Mouse (Mus musculus) right cerebral cortex, adult 18-20 months (tissue): ENCODE data around the gene Cdc42bpb.
A peak's percentile ranks its signal among the peaks of the same experiment; 100 is the strongest.

Experiments
- DNase-seq: peaks from one replicate; pipeline ENCODE4 v3.0.0; 2022; ENCODE audit warnings: mixed read lengths

Gene Cdc42bpb

DNA sequence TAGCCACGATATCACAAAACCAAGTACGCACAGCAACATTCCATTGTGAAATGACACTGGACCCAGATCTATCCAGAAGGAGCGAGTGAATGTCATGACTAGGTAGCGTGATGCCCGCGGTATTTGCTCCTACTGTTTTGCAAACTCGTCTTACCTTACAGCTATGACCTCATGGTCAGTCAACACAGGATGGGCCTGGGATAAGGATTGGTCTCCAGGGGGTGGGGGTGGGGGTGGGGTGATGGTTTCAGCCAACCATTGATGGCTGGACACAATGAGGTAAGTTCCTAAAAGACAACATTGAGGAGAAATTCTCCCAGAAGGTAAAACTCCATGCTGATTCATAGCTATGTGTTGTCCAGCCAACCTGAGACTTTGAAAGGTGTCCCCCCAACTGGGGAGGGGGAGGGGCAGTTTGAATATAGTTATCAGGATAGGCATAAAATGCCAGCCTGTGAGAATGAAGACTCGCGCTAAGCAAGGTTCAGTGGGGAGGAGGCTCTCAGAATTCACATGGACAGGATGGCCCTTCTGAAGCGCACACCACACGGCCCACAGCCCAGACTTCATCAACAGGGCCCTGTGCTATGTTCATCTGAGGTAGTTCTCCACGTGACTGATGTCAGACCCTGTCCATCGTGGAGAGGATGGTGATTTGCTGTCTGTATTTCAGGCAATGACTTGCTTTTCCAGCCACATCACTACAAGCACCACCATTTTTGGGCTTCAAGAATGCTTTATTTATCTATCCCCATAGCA, 8.5 kb upstream of the Cdc42bpb start:
- no peak for DNase-seq

DNA sequence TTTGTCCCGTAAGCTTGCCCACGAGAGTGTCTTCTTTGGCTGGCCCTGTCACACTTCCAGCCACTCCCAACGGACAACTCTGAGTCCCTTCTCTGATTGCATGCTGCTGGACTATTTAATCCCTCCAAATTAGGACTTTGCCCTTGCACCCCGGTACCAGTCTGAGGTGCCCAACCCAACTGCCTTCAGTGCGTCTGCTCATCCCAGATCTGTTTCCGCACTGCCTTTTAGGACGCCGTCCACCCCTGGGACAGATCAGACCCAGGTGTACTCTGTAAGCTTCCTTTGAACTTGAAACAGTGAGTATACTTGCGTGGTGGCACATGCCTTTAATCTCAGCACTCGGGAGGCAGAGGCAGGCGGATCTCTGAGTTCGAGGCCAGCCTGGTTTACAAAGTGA, 1.3 kb upstream of the Cdc42bpb start:
- no peak for DNase-seq

DNA sequence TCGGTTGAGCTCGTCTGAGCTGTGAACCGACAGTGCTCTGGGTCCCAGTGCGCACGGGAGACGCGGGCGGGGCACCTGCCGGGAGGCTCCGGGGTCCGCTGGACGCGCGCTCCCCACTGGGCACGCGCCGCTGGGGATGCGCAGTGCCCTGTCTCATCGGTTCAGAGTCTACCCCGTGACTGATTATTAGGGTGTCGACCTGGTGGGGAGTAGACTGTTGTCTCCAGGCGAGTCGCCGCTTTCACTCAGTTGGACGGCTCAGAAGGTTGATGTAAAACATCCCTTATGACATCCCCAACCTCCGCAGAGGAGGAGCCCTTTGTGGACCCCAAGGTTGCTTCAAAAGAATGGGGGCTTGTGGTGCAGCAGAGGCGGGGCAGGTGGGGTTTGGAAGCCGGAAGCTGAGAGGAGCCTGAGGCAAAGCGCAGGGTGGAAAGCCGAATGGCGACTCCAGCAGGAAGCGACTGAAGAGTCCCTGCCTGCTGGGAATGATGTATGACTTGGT, 520 bp upstream of the Cdc42bpb start:
- DNase-seq, result peak; percentile 46

DNA sequence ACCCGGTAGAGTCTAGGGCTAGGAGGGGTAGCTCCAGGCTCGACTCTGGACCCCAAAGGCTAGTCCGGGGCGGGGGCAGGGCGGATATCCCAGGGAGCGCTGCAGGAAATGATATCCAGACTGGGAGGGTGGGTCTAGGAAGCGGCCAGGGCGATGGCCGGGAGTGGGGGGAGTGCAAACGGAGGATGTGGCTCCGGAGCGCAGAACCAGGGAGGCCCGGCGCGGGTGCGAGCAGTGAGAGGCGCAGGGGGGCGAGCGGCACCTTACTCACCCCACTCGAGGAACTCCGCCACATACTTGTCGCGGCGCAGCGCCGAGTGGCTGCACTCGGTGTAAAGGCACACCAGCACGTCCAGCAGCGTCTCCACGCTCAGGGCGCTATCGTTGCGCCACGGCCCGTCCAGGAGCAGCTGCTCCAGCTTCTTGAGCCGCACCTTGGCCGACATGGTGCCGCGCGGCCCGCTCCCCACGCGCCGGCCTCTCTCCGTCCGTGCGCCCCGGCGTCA, 639 bp downstream of the Cdc42bpb start:
- DNase-seq, result peak; percentile 38

DNA sequence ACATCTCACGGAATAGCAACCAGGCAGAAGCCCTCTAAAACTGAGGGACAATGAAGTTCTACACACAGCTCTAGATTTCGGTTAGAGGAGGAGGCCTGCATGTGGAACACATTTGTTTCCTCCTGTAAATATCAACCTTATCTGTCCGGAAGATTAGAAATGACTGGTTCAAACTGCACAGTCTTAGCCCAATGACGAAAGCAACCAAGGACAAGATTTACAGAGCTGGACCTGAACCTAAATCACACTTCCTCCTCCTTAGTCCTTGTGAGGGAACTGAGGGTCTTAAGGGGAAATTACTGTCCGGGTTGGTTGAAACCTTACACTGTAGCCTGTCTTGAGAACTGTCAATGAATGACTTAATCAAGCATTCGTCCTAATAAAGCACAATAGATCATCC, 1.5 kb downstream of the Cdc42bpb start:
- DNase-seq, result no peak

DNA sequence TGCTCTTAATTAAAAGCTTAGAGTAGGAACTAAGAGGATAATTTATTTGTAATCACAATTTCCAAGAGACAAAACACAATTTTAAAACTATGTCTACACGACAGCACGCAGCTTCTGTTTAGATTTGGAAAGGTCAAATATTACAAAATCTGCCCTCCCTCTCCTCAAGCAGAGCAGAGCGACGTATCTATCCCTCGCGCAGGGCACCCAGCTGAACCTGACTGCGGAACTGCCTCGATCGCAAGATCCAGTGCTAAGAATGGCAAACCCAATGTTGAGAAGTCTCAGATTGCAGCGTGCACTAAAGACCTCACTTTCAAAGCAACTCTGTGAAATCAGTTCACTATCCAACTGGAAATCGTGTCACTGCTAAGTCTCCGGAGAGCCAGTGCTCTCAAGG, 2.0 kb downstream of the Cdc42bpb start:
- no peak for DNase-seq

DNA sequence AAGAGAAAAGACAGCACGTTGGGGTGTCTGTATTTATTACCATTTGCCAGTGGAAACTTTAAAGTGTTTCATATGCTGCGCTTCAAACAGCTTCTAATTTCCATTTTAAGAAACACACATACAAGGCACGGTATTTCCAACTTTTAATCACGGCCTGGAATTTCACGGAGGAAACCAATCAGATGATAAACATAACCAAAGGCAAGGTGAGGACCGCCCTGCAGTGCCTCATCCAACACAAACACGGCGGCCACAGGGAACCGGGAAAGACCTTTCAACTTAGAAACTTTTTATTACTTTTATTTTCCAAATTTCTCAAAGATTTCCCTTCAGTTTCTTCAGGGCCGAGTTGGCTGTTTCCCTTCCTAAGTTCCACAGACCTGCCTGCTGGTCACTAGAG, 2.8 kb downstream of the Cdc42bpb start:
- no peak for DNase-seq

DNA sequence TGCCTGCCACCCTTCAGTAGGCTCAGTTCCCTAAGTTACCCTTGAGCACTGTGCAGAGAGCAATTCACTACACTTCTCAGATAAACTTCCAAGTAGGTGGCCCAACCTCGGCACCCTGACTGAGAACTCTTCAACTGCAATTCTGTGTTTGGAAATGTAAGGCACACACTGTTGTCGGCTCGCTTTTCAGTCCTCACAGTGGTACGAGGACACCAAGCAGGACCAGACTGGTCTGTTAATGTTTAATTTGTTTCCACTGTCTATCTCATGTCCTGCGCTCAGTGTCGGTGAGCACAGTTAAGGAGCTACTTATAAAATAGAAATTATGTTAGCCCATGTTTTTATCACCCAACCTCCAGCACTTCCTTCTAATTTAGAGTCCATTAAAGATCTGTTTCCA, 4.1 kb downstream of the Cdc42bpb start:
- no peak for DNase-seq

DNA sequence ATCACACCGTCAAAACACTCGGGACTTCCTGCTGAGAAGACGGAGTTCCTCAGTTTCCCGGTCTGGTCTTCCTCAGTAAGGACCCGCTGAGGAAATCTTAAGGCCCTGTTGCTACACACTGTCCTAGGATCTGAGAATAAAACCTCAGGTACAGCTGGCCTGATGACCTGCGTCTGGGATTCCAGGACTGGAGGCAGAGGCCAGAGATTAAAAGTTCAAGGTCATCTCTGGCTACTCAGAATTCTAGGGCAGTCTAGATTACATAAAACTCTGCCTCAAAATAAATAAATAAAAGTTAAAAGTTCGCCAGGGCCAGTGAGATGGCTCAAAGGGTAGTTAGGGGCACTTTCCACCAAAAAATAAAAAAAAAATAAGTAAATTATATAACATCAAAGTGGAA, 5.6 kb downstream of the Cdc42bpb start:
- DNase-seq, result no peak

DNA sequence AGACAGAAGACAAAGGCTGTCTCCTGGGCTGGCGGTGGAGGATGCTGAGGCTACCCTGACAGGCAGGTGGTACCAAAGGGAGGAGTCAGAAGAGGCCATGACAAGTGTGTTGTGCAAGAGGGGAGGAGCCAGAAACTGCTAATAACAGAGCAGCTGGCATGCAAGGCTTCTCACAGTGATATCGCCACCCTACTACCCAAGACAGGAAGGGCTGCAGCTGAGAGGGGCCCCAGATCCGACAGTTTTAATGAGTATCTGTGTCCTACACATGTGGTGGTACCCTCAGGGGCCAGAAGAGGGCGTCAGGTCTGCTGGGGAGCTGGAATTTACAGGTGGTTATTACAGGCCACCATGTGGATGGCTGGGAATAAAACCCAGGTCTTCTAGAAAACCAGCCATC, 7.3 kb downstream of the Cdc42bpb start:
- no peak for DNase-seq

DNA sequence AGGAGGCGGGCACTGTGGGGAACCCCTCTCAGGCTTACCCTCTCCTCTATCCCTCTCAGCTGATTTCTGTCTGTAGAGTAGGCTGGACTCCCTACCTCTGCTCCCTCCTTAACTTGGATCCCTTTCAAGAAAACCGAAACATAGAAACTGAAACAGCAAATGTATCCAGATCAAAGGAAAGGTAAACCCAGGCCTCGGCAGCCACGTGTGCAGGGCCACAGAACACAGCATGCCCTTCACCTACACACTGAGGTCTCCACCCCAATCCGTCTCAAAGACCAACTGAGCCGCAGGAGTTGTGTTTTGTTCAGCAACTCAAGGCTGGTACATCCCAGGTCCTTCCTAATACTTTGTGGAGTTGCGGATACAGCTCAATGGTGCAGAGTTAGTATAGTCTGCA, 10.5 kb downstream of the Cdc42bpb start:
- no peak for DNase-seq

DNA sequence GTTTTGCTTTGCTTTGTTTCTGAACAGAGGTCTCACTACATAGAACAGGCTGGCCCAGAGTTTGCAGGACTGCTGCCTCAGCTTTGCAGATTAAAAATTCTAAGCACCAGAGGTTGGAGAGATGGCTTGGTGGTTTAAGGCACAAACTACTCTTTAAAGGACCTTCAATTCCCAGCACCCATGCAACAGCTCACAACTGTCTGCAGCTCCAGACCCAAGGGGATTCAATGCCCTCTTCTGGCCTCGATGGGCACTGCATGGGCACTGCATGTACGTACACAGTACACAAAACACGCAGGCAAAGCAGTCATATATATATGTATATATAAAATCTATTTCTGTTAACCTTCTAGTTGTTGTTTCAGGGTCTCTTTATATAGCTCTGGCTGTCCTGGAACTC, 13.3 kb downstream of the Cdc42bpb start:
- no peak for DNase-seq

DNA sequence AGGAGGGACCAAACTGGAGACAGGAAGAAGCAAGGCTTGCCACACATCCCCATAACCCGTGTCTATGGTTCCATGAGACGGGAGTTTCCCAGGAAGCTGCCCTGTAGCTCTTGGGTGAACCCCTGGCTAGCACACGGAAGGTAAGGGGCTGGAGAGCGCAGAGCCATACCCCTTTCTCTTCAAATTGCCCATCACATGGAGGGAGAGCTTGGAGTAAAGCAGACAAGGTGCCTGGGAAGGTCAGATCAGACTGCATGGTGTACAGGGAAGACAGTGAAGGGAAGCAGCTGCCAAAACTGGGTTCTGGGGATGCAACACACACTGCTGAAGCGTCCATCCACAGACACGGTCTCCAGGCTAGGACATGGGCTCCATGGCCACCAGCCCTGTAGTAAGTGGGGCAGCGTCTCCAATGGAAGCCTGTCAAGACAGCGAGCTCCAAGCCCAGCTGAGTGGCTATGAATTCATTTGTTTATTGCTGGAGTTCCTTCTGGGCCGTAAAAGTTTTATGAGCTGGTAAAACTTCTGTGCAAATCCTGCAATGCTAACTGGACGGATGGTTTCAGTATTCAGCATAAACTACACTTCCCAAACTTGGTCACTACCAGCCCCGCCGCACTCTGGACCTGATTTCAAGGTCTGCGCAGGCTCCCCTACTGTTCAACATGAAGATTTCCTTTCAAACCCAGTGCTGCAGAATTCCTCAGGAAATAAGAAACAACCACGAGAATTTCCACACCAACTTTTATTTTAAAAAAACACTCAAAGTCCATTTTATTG, 16.0 kb downstream of the Cdc42bpb start:
- no peak for DNase-seq

DNA sequence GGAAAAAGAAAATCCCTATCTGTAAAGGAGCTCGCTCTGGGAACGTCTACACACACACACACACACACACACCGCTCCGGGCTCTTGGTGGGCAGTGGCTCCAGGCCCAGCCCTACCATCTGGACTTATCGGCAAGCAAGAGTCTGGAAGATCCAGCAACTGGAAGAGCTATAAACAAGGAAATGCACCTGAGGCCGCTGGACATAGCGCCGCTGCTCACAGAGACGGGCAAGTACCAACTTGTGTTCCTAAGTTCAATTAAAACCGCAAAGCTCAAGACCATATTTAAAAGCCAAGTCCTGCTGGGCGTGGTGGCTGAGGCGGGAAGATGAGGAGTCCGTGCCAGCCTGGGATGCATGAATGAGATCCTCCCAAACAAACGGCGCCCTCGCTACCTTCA, 16.8 kb downstream of the Cdc42bpb start:
- no peak for DNase-seq

DNA sequence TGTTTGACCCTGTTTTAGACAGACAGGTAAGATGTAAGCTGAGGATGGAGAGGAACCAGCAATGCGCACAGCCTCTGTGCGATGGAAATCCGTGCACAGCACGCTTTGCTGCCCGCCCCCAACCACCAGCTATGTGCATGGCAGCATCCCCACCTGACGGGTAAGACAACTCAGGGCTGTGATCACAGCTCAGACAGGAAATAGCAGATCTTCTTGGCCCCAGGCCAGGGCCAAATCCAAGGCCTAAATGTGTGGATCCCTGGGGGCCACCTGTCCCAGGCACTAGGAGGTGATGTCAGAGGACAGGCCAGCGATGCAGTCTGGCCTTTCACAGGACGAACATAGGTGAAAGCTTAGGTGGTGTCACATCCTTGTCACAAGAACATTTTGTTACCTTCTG, 21.3 kb downstream of the Cdc42bpb start:
- peak; percentile 35 for DNase-seq

DNA sequence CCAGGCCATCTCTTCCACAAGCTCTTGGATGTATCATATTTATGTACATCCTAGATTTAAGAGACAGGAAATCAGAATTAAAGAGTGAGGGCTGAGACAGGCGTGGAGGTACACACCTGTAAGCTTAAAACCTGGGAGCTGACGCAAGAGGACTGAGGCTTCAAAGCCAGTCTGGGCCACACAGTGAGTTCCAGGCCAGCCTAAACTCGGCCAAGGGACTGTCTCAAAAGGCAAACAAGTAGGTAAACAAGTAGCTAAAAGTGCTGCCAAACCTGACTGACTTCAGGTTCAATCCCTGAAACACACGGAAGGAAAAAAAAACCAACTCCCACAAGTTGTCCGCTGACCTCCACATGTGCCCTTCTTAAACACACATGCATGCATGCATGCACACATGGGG, 23.4 kb downstream of the Cdc42bpb start:
- no peak for DNase-seq

DNA sequence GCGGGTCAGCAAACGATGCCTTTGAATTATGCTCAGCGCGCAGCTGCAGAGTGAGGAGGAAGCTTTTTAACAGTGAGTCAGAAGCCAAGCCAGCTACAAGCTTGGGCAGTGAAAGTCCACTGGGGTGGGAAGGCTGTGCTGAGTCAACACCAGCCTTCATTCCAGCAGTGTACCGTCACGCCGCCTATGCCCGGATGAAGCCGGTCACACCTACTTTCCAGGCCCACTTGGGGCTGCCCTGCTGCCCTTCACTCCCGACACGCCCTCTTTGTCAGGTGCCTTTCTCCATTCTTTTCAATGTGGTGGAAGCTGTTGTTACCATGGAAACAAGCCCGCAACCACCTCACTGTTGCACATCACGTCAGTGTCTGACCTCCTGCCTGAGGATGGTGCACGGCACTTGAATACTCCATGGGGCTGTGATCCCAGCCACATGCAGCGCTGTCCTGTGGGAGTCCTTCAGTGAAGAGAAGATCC, 24.0 kb downstream of the Cdc42bpb start:
- DNase-seq, result no peak

DNA sequence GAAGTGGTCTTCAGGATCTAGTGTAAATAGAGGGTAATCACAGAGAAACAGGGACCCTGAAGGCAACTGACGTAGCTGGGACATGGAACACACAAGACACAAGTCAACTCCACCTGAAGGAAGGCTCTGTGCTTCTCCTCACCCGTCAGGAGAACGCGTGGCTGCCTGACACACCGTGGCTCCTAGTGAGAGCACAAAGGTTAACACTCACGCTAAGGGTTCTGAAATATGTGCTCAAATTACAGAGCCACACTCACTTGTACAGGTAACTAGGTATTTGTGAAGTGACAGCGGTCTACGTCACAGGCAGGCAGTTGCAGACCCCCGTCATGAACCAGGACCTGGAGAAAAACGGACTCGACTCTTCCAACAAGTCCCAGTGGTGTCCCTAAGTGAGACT, 24.5 kb downstream of the Cdc42bpb start:
- DNase-seq, result no peak

DNA sequence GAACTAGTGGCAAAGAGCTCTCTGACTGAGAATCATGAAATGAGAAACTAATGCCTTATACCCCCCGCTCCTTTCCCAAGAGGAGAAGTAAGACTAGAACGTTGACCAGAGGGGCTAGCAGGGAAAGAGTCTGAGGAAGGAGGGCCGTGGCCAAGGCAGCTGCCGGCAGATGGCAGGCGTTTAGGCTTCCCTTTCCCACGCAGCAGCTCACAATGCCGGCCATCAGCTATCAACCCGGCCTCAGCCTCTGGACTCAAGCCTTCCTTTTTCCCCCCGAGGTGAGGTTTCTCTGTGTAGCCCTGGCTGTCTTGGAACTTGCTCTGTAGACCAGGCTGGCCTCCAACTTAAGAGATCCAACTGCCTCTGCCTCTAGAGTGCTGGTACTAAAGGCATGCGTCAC, 25.0 kb downstream of the Cdc42bpb start:
- no peak for DNase-seq

DNA sequence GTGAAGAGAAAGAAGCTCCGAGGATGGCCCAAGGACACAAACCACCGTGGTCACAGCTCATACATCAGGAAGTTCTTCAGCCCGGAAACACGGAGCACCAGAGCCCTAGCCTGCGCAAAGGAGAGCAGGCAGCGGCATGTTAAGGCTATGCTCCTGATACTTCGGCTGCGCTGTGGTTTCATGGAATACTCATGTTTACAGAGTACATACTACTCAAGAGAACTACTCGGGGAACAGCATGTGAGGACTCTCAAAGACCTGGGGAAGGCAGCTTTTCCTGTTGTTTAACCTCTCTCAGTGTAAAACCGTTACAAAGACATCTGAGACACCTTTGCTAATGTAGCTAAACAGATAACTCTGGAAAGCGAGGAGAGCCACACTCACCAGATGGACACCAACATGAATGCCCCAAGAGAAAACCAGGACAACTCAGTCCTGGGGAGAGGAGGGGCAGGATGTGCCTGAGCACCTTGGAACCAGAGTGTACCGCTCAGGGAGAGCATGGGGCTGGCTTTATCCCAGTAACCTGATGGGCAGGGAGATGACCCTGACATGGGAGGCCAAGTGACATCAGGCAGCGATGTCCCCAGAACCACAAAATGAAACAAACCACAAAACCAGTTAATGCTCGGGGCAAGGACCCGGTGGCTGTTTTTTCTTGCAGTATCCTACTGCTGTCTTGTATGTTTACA, 27.8 kb downstream of the Cdc42bpb start:
- DNase-seq, result no peak

DNA sequence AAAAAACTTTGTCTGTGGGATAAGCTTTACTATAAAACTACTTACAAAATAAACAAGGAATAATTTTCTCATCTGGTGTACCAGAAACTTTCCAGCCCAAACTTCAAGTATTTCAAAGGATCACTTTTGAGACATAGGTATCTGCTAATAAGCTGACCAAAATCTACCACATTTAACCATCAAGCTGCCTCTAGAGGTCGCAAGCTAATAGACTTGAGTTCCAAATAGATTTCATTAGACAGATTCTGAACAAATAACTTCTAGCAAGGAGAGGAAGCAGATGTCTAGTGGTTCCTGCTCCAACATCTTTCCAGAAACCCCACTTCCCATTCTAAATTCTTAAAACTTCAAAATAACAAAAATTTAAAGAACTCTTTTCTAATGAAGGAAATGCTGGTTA, 33.6 kb downstream of the Cdc42bpb start:
- no peak for DNase-seq

DNA sequence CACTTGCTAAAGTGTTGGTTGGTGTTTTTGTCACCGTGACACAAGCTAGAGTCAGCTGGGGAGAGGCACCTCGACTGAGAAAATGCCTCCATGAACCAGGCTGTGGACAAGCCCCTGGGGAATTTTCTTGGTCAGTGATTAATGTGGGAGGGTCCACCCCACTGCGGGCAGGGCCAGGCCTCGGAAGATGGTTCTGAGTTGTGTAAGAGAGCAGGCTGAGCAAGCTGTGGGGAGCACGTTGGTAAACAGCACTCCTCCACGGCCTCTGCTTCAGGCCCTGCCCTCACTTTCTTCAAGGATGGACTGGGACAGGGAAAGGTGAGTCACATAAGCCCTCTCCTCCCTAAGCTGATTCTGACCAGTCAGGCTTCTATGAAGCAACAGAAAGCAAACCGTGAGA, 36.8 kb downstream of the Cdc42bpb start:
- no peak for DNase-seq

DNA sequence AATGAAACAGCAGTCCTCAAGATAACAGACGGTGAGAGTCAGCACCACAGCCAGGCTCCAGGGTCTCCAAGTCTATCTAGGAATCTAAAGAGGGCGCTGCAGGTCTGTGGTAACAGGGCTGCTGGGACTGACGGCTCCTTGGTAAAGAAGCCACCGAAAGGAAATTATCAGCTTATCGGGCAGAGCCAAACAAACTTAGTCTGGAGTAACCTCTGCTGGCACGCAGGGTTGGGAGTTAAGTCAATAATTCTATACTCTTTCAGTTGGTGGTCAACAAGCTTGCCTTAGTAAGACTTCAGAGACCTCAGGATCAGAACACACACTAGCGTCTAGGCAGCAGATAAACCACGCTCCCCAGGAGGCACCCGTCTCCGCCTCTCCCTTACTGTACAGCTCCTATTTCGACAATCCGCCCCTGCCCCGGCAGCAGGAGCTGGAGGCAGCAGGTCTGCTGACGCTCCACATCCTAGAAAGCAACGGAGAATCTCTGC, 39.6 kb downstream of the Cdc42bpb start:
- DNase-seq, result peak; percentile 63
